Comparison of ENCODE assay signal across 39 mouse cellular contexts in the genomic region with DNA sequence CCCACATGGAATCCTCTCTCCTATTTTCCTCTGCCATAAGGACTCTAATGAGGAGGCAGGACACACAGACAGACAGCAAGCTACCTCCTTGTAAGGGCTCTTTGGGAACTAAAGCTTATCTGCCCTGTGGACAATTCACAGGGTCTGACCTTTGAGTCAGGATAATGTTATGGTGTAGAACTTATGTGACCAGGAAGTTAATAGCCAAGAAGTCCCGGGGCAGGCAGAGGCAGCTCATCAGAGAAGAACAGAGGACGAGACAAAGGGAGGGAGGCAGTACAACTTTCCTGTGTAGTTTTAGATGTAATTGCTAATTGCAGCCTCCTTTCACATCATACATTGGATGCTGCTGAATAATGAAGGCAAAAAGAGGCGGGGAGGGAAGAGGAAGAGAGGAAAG. TPM values are rescaled to one million over a fixed set of nuclear protein-coding genes. Genes with fewer than 3 reads are reported as not detected.
"Had no signal": no experiment of that assay in that cellular context is flagged by ENCODE, and none has a peak within 500 bp of the region (broad histone marks: within the 10 kb centered on the region; RNA-seq: fewer than 3 reads in every experiment).

No protein-coding gene starts in this region.

- DNase-seq: gastrocnemius, postnatal 14 days; gastrocnemius, postnatal 36 days; heart, postnatal 10 days; heart, postnatal 4 days; kidney, adult 11 months; kidney, adult 2 months; kidney, adult 9 months; kidney, postnatal 14 days; kidney, postnatal 36 days; layer of hippocampus, adult 9-11 months; layer of hippocampus, postnatal 36 days; left cerebral cortex, postnatal 4 days had no signal

- H3K9ac ChIP-seq: heart, embryonic 12.5 days; hindbrain, embryonic 12.5 days; hindbrain, embryonic 14.5 days; kidney, embryonic 15.5 days; limb, embryonic 13.5 days; limb, embryonic 15.5 days had no signal

- H3K4me1 ChIP-seq: heart, embryonic 10.5 days; heart, embryonic 12.5 days; hindbrain, embryonic 12.5 days; limb, embryonic 13.5 days; limb, embryonic 15.5 days had no signal

- H3K36me3 ChIP-seq: heart, embryonic 10.5 days; heart, embryonic 12.5 days; hindbrain, embryonic 10.5 days; hindbrain, embryonic 12.5 days; kidney, embryonic 15.5 days; limb, embryonic 13.5 days; limb, embryonic 15.5 days had no signal

- H3K9me3 ChIP-seq: heart, embryonic 10.5 days; heart, embryonic 12.5 days; hindbrain, embryonic 10.5 days; hindbrain, embryonic 12.5 days; kidney, embryonic 15.5 days; limb, embryonic 13.5 days; limb, embryonic 15.5 days had no signal

- H3K4me3 ChIP-seq: heart, embryonic 10.5 days; heart, embryonic 12.5 days; hindbrain, embryonic 10.5 days; hindbrain, embryonic 12.5 days; kidney, embryonic 15.5 days; limb, embryonic 13.5 days; limb, embryonic 15.5 days had no signal

- H3K4me2 ChIP-seq: heart, embryonic 12.5 days; hindbrain, embryonic 12.5 days; hindbrain, embryonic 14.5 days; kidney, embryonic 15.5 days; limb, embryonic 13.5 days; limb, embryonic 15.5 days had no signal

- ATAC-seq: hindbrain, embryonic 16.5 days; intestine, embryonic 16.5 days had no signal

- H3K27me3 ChIP-seq: heart, embryonic 12.5 days; hindbrain, embryonic 12.5 days; kidney, embryonic 15.5 days; limb, embryonic 13.5 days; limb, embryonic 15.5 days had no signal

- H3K27ac ChIP-seq: heart, embryonic 10.5 days; hindbrain, embryonic 10.5 days; hindbrain, embryonic 12.5 days; hindbrain, embryonic 14.5 days; kidney, embryonic 15.5 days; kidney, postnatal 0 days; limb, embryonic 13.5 days; limb, embryonic 15.5 days had no signal

RNA-seq across cellular contexts. Expression of a gene that starts 1.3 kb away (rescaled TPM):
- total RNA-seq: gastrocnemius, adult 8-10 months had no signal
- polyA plus RNA-seq: heart, embryonic 12.5 days; heart, embryonic 14.5 days; hindbrain, embryonic 10.5 days; hindbrain, embryonic 12.5 days; hindbrain, embryonic 16.5 days; limb, embryonic 11.5 days had no signal

RNA-seq across cellular contexts. Expression of a gene that starts 5.7 kb away (rescaled TPM):
- total RNA-seq: gastrocnemius, adult 18-20 months; gastrocnemius, adult 8-10 months; gastrocnemius, postnatal 14 days; gastrocnemius, postnatal 36 days; granulocyte monocyte progenitor cell, adult 5-6 weeks; heart, adult 8-10 months; heart, postnatal 10 days; heart, postnatal 25 days; heart, postnatal 4 days; layer of hippocampus, adult 18-20 months; layer of hippocampus, adult 8-10 months; layer of hippocampus, postnatal 14 days; layer of hippocampus, postnatal 36 days; left cerebral cortex, adult 18-20 months; left cerebral cortex, adult 8-10 months; left cerebral cortex, postnatal 10 days; left cerebral cortex, postnatal 25 days; left cerebral cortex, postnatal 4 days; liver, adult 2 months had no signal
- polyA plus RNA-seq: heart, embryonic 10.5 days; heart, embryonic 12.5 days; heart, embryonic 14.5 days; hindbrain, embryonic 10.5 days; hindbrain, embryonic 12.5 days; hindbrain, embryonic 14.5 days; hindbrain, embryonic 16.5 days; intestine, embryonic 14.5 days; intestine, embryonic 16.5 days; kidney, embryonic 15.5 days; kidney, postnatal 0 days; limb, embryonic 11.5 days; limb, embryonic 13.5 days; limb, embryonic 15.5 days; liver, adult 2 months had no signal
